Mouse (Mus musculus): ENCODE data around the gene Gm10644. TPM values are rescaled to one million over a fixed set of nuclear protein-coding genes. Genes with fewer than 3 reads are reported as not detected.

Gene Gm10644
- polyA plus RNA-seq, 1 experiment from 2014 or later: 0.13 TPM

GRCm38 (mm10) chr8:83938330-83938729 lies 16.7 kb downstream of the Gm10644 start:
- no peak overlapping the region for H3K4me2 ChIP-seq (replicated peaks; ENCODE audit: low read depth)
- H3K9me3 ChIP-seq (ENCODE audit: control insufficient read depth, low read length): no peaks in the 10 kb centered on the region
- no peak for DNase-seq (ENCODE audit: low spot score)
- no peaks in the 10 kb centered on the region for H3K27me3 ChIP-seq (ENCODE audit: control insufficient read depth, insufficient read depth, low read length)
- no peak for TF ChIP-seq EP300 (optimal IDR thresholded peaks at IDR 0.05)
- TF ChIP-seq CTCF (IDR thresholded peaks at IDR 0.05; ENCODE audit: low read depth): no peak
- H3K9ac ChIP-seq (ENCODE audit: low read length): no peak overlapping the region
- H3K36me3 ChIP-seq (ENCODE audit: control insufficient read depth, insufficient read depth, low read length): peaks cover 13% of the 10 kb centered on the region; the same call in 1 of the 2 replicates
- no peaks in the 10 kb centered on the region for H3K4me1 ChIP-seq (replicated peaks; ENCODE audit: control insufficient read depth, insufficient read depth)
- no peak overlapping the region for H3K4me3 ChIP-seq (ENCODE audit: low read depth, low read length)
- 94% methylated on average over 15 of the region's 15 CpGs for WGBS
- ATAC-seq (ENCODE audit: low FRiP score, low TSS enrichment): no peak; the same call in none of the 2 replicates
- no peak overlapping the region for H3K27ac ChIP-seq (replicated peaks)

GRCm38 (mm10) chr8:83937645-83938044 lies 17.4 kb downstream of the Gm10644 start:
- WGBS: 86% methylated on average over 7 of the region's 7 CpGs
- DNase-seq (ENCODE audit: low spot score) (no peak), ATAC-seq (ENCODE audit: low FRiP score, low TSS enrichment) (no peak)
- Histone ChIP-seq H3K9me3 (ENCODE audit: control insufficient read depth, low read length) (no peaks in the 10 kb centered on the region), H3K4me3 (ENCODE audit: low read depth, low read length) (no peak overlapping the region), H3K4me1 (replicated peaks; ENCODE audit: control insufficient read depth, insufficient read depth) (no peaks in the 10 kb centered on the region), H3K4me2 (replicated peaks; ENCODE audit: low read depth) (no peak overlapping the region), H3K36me3 (ENCODE audit: control insufficient read depth, insufficient read depth, low read length) (peaks cover 13% of the 10 kb centered on the region; the same call in 1 of the 2 replicates), H3K27ac (replicated peaks) (no peak overlapping the region), H3K9ac (ENCODE audit: low read length) (no peak overlapping the region), H3K27me3 (ENCODE audit: control insufficient read depth, insufficient read depth, low read length) (no peaks in the 10 kb centered on the region)
- no peak for TF ChIP-seq CTCF (IDR thresholded peaks at IDR 0.05; ENCODE audit: low read depth)
- TF ChIP-seq EP300 (optimal IDR thresholded peaks at IDR 0.05): no peak

GRCm38 (mm10) chr8:83935435-83935834 lies 19.6 kb downstream of the Gm10644 start:
- no peak overlapping the region for H3K4me2 ChIP-seq (replicated peaks; ENCODE audit: low read depth)
- 93% methylated on average over 8 of the region's 8 CpGs for WGBS
- peaks cover 13% of the 10 kb centered on the region; the same call in 1 of the 2 replicates for H3K36me3 ChIP-seq (ENCODE audit: control insufficient read depth, insufficient read depth, low read length)
- DNase-seq (ENCODE audit: low spot score) (no peak), ATAC-seq (ENCODE audit: low FRiP score, low TSS enrichment) (no peak)
- no peak overlapping the region for H3K27ac ChIP-seq (replicated peaks)
- H3K4me3 ChIP-seq (ENCODE audit: low read depth, low read length): no peak overlapping the region
- TF ChIP-seq EP300 (optimal IDR thresholded peaks at IDR 0.05) (no peak), CTCF (IDR thresholded peaks at IDR 0.05; ENCODE audit: low read depth) (no peak)
- no peaks in the 10 kb centered on the region for H3K9me3 ChIP-seq (ENCODE audit: control insufficient read depth, low read length)
- H3K9ac ChIP-seq (ENCODE audit: low read length): no peak overlapping the region
- H3K4me1 ChIP-seq (replicated peaks; ENCODE audit: control insufficient read depth, insufficient read depth): no peaks in the 10 kb centered on the region
- H3K27me3 ChIP-seq (ENCODE audit: control insufficient read depth, insufficient read depth, low read length): no peaks in the 10 kb centered on the region

- Histone ChIP-seq H3K4me3 (ENCODE audit: low read depth, low read length) (no peak overlapping the region), H3K36me3 (ENCODE audit: control insufficient read depth, insufficient read depth, low read length) (peaks cover 13% of the 10 kb centered on the region; the same call in 1 of the 2 replicates), H3K9ac (ENCODE audit: low read length) (no peak overlapping the region), H3K27ac (replicated peaks) (no peak overlapping the region), H3K4me1 (replicated peaks; ENCODE audit: control insufficient read depth, insufficient read depth) (no peaks in the 10 kb centered on the region), H3K27me3 (ENCODE audit: control insufficient read depth, insufficient read depth, low read length) (no peaks in the 10 kb centered on the region), H3K4me2 (replicated peaks; ENCODE audit: low read depth) (no peak overlapping the region), H3K9me3 (ENCODE audit: control insufficient read depth, low read length) (no peaks in the 10 kb centered on the region)
- WGBS: 100% methylated on average over 2 of the region's 2 CpGs
- ATAC-seq (ENCODE audit: low FRiP score, low TSS enrichment) (no peak), DNase-seq (ENCODE audit: low spot score) (no peak)
- TF ChIP-seq CTCF (IDR thresholded peaks at IDR 0.05; ENCODE audit: low read depth) (no peak), EP300 (optimal IDR thresholded peaks at IDR 0.05) (no peak)
These were observed 20.0 kb downstream of the Gm10644 start for GRCm38 (mm10) chr8:83934994-83935393.

GRCm38 (mm10) chr8:83934222-83934621 lies 20.8 kb downstream of the Gm10644 start:
- 85% methylated on average over 5 of the region's 5 CpGs for WGBS

GRCm38 (mm10) chr8:83926266-83926665 lies 28.7 kb downstream of the Gm10644 start:
- no peak overlapping the region for H3K27ac ChIP-seq (replicated peaks)
- H3K36me3 ChIP-seq (ENCODE audit: control insufficient read depth, insufficient read depth, low read length): peaks cover 4% of the 10 kb centered on the region; the same call in 1 of the 2 replicates
- no peak overlapping the region for H3K9ac ChIP-seq (ENCODE audit: low read length)
- ATAC-seq (ENCODE audit: low FRiP score, low TSS enrichment) (no peak), DNase-seq (ENCODE audit: low spot score) (no peak)
- H3K4me1 ChIP-seq (replicated peaks; ENCODE audit: control insufficient read depth, insufficient read depth): no peaks in the 10 kb centered on the region
- H3K4me2 ChIP-seq (replicated peaks; ENCODE audit: low read depth): no peak overlapping the region
- H3K27me3 ChIP-seq (ENCODE audit: control insufficient read depth, insufficient read depth, low read length): no peaks in the 10 kb centered on the region
- H3K9me3 ChIP-seq (ENCODE audit: control insufficient read depth, low read length): no peaks in the 10 kb centered on the region
- WGBS: 72% methylated on average over 7 of the region's 7 CpGs
- TF ChIP-seq CTCF (IDR thresholded peaks at IDR 0.05; ENCODE audit: low read depth) (no peak), EP300 (optimal IDR thresholded peaks at IDR 0.05) (no peak)
- no peak overlapping the region for H3K4me3 ChIP-seq (ENCODE audit: low read depth, low read length)

More at GRCm38 (mm10) chr8:83934222-83934621, 20.8 kb downstream of the Gm10644 start:
- Histone ChIP-seq H3K36me3 (ENCODE audit: control insufficient read depth, insufficient read depth, low read length) (peaks cover 16% of the 10 kb centered on the region; the same call in 1 of the 2 replicates), H3K9me3 (ENCODE audit: control insufficient read depth, low read length) (no peaks in the 10 kb centered on the region), H3K27ac (replicated peaks) (no peak overlapping the region), H3K4me3 (ENCODE audit: low read depth, low read length) (no peak overlapping the region), H3K4me1 (replicated peaks; ENCODE audit: control insufficient read depth, insufficient read depth) (no peaks in the 10 kb centered on the region), H3K9ac (ENCODE audit: low read length) (no peak overlapping the region), H3K27me3 (ENCODE audit: control insufficient read depth, insufficient read depth, low read length) (no peaks in the 10 kb centered on the region), H3K4me2 (replicated peaks; ENCODE audit: low read depth) (no peak overlapping the region)
- DNase-seq (ENCODE audit: low spot score) (no peak), ATAC-seq (ENCODE audit: low FRiP score, low TSS enrichment) (no peak)
- TF ChIP-seq CTCF (IDR thresholded peaks at IDR 0.05; ENCODE audit: low read depth): no peak
- no peak for TF ChIP-seq EP300 (optimal IDR thresholded peaks at IDR 0.05)

All from stomach, postnatal 0 days (tissue).